ENCODE assay signal across 16 mouse cellular contexts in genomic region chr17:17408720-17409478, GRCm38 (mm10). TPM values are rescaled to one million over a fixed set of nuclear protein-coding genes. Genes with fewer than 3 reads are reported as not detected.
DNase-seq lines count a peak whose midpoint lies in the region; ATAC-seq and TF ChIP-seq lines count a peak whose summit lies in the region.
"Had no signal": no experiment of that assay in that cellular context is flagged by ENCODE, and none has a peak within 500 bp of the region (broad histone marks: within the 10 kb centered on the region; RNA-seq: fewer than 3 reads in every experiment).

No protein-coding gene starts in this region.

- no peaks in the 10 kb centered on the region for H3K9me3 ChIP-seq in ES-Bruce4 (replicated peaks; ENCODE audit: control insufficient read depth, insufficient read depth, low read length, poor library complexity, severe bottlenecking)
- no peaks in the 10 kb centered on the region for H3K9me3 ChIP-seq in forebrain, embryonic 13.5 days (replicated peaks)
- no peaks in the 10 kb centered on the region for H3K9me3 ChIP-seq in midbrain, embryonic 14.5 days (ENCODE audit: control insufficient read depth, low read length)
- H3K9me3 ChIP-seq: G1E had no signal

- TF ChIP-seq EP300 in ES-Bruce4 (IDR thresholded peaks at IDR 0.05; ENCODE audit: insufficient read depth, low read depth, low read length) = peak; percentile 93

- peak overlapping the region; percentile 96 for H3K27ac ChIP-seq in ES-Bruce4 (ENCODE audit: insufficient read depth, low read length)
- peak overlapping the region; percentile 48; the same call in 1 of the 2 replicates for H3K27ac ChIP-seq in forebrain, embryonic 13.5 days
- H3K27ac ChIP-seq in midbrain, embryonic 14.5 days (replicated peaks; ENCODE audit: low read depth, low read length) = no peak overlapping the region; the same call in 1 of the 2 replicates
- H3K27ac ChIP-seq: liver, embryonic 14.5 days had no signal

- no peak overlapping the region for H3K9ac ChIP-seq in ES-Bruce4 (ENCODE audit: low read depth, poor library complexity, severe bottlenecking)
- no peak overlapping the region for H3K9ac ChIP-seq in forebrain, embryonic 13.5 days
- H3K9ac ChIP-seq in midbrain, embryonic 14.5 days (replicated peaks; ENCODE audit: low read length) = no peak overlapping the region
- H3K9ac ChIP-seq: liver, embryonic 14.5 days had no signal

- H3K4me1 ChIP-seq in ES-Bruce4 (ENCODE audit: control insufficient read depth, insufficient read depth, low read length) = peaks cover 2% of the 10 kb centered on the region
- peaks cover 49% of the 10 kb centered on the region for H3K4me1 ChIP-seq in forebrain, embryonic 13.5 days
- H3K4me1 ChIP-seq in midbrain, embryonic 14.5 days (ENCODE audit: control insufficient read depth, insufficient read depth, low read length) = peaks cover 10% of the 10 kb centered on the region

- 19% methylated on average over 6 of the region's 6 CpGs for WGBS in forebrain, embryonic 13.5 days
- 28% methylated on average over 6 of the region's 6 CpGs for WGBS in midbrain, embryonic 14.5 days

- DNase-seq in embryo, embryonic 11 days = peak; percentile 34
- no peak for DNase-seq in embryo, embryonic 9.5 days (ENCODE audit: extremely low spot score)
- DNase-seq in midbrain, embryonic 14.5 days = no peak
- no peak for DNase-seq in adrenal gland, adult 8-10 months
- no peak for DNase-seq in cerebellum, postnatal 10 days
- no peak for DNase-seq in gastrocnemius, adult 8-10 months (ENCODE audit: low spot score in 2 of 2)
- DNase-seq: gastrocnemius, postnatal 10 days; heart, postnatal 4 days; kidney, adult 9 months; right cerebral cortex, adult 18-20 months had no signal

- no peak for TF ChIP-seq CTCF in ES-Bruce4 (IDR thresholded peaks at IDR 0.05; ENCODE audit: low read depth, low read length)

- TF ChIP-seq POLR2A in ES-Bruce4 (IDR thresholded peaks at IDR 0.05; ENCODE audit: insufficient read depth, low read length) = no peak

- H3K36me3 ChIP-seq in ES-Bruce4 (ENCODE audit: control insufficient read depth, insufficient read depth, low read length, poor library complexity, severe bottlenecking) = no peaks in the 10 kb centered on the region
- peaks cover 4% of the 10 kb centered on the region; the same call in 1 of the 2 replicates for H3K36me3 ChIP-seq in forebrain, embryonic 13.5 days (ENCODE audit: poor library complexity, severe bottlenecking)
- no peaks in the 10 kb centered on the region for H3K36me3 ChIP-seq in midbrain, embryonic 14.5 days (ENCODE audit: control insufficient read depth, insufficient read depth, low read length)
- H3K36me3 ChIP-seq: G1E had no signal

- ATAC-seq in forebrain, embryonic 13.5 days = peak; percentile 60; the same call in 1 of the 2 replicates
- 0 out of 2 replicates have a peak, but pooled peaks have one; percentile 26 for ATAC-seq in midbrain, embryonic 14.5 days (ENCODE audit: low FRiP score, low TSS enrichment)

- no peaks in the 10 kb centered on the region for H3K27me3 ChIP-seq in ES-Bruce4 (ENCODE audit: control insufficient read depth, insufficient read depth, low read length, poor library complexity, severe bottlenecking)
- no peaks in the 10 kb centered on the region for H3K27me3 ChIP-seq in forebrain, embryonic 13.5 days
- H3K27me3 ChIP-seq in midbrain, embryonic 14.5 days (ENCODE audit: control insufficient read depth, insufficient read depth, low read length) = no peaks in the 10 kb centered on the region

- no peak overlapping the region for H3K4me3 ChIP-seq in ES-Bruce4 (ENCODE audit: low read depth, low read length)
- no peak overlapping the region for H3K4me3 ChIP-seq in forebrain, embryonic 13.5 days
- H3K4me3 ChIP-seq in midbrain, embryonic 14.5 days (replicated peaks; ENCODE audit: low read depth, low read length) = no peak overlapping the region
- H3K4me3 ChIP-seq: erythroblast, embryonic 14.5 days had no signal

- peak overlapping the region; percentile 18; the same call in 1 of the 2 replicates for H3K4me2 ChIP-seq in forebrain, embryonic 13.5 days
- no peak overlapping the region for H3K4me2 ChIP-seq in midbrain, embryonic 14.5 days (ENCODE audit: low read length)
- H3K4me2 ChIP-seq: heart, embryonic 11.5 days had no signal

RNA-seq across cellular contexts. Expression of gene Lix1, which starts 6.4 kb away (rescaled TPM):
- 0.78 and 0.81 TPM in 2 replicates for polyA plus RNA-seq in ES-Bruce4 (2011; ENCODE audit: insufficient read depth, insufficient read length, low read depth, missing spikeins)
- polyA plus RNA-seq in forebrain, embryonic 13.5 days (2015; fragmentation: Nextera tagmentation; extraction: Ambion mirVana) = 57.7 and 59.1 TPM in 2 replicates
- 8.1 and 9.2 TPM in 2 replicates for polyA plus RNA-seq in midbrain, embryonic 14.5 days (2014; fragmentation: Nextera tagmentation; extraction: Ambion mirVana)
- 10 to 100 TPM in 3 of 4 experiments, 1 to 10 TPM in 1; 7.9 to 11.3 (median 10.1) TPM for total RNA-seq in adrenal gland, adult 8-10 months (2022)
- under 1 TPM; 0.21 to 0.63 (median 0.51) TPM for total RNA-seq in gastrocnemius, adult 8-10 months (2022)
- polyA plus RNA-seq: erythroblast, embryonic 14.5 days; G1E had no signal

RNA-seq across cellular contexts. Expression of gene Riok2, which starts 34.8 kb away (rescaled TPM):
- 52.6 and 58.5 TPM in 2 replicates for polyA plus RNA-seq in ES-Bruce4 (2011; ENCODE audit: insufficient read depth, insufficient read length, low read depth, missing spikeins)
- polyA plus RNA-seq in forebrain, embryonic 13.5 days (2015; fragmentation: Nextera tagmentation; extraction: Ambion mirVana) = 29.3 and 32.9 TPM in 2 replicates
- 24.0 and 26.2 TPM in 2 replicates for polyA plus RNA-seq in midbrain, embryonic 14.5 days (2014; fragmentation: Nextera tagmentation; extraction: Ambion mirVana)
- 10 to 100 TPM; 47.5 to 55.7 (median 51.9) TPM for total RNA-seq in adrenal gland, adult 8-10 months (2022)
- 10 to 100 TPM; 12.0 to 16.7 (median 14.0) TPM for total RNA-seq in gastrocnemius, adult 8-10 months (2022)
